Mouse (Mus musculus): ENCODE results near the gene Axin1.
"Not testable (repeated sequence)": the region's sequence is repeated elsewhere in the genome, so short reads cannot be mapped to it uniquely, and the experiment has no call there.

Axin1 gene

GRCm38 (mm10) chr17:26119766-26120710 lies 18.4 kb upstream of the Axin1 start:
- peak in 1 of 2 experiments; percentile 59 for DNase-seq (ENCODE audit: low spot score in 2 of 2)

- no peak for DNase-seq (ENCODE audit: low spot score in 2 of 2)
Observed at GRCm38 (mm10) chr17:26122431-26123140, 15.9 kb upstream of the Axin1 start.

GRCm38 (mm10) chr17:26123267-26123684 lies 15.2 kb upstream of the Axin1 start, which contains the start of gene Mrpl28:
TSS of gene Mrpl28 (plus strand) at chr17:26123500.
- peak; percentile 74 to 80 for DNase-seq (ENCODE audit: low spot score in 2 of 2)

DNA sequence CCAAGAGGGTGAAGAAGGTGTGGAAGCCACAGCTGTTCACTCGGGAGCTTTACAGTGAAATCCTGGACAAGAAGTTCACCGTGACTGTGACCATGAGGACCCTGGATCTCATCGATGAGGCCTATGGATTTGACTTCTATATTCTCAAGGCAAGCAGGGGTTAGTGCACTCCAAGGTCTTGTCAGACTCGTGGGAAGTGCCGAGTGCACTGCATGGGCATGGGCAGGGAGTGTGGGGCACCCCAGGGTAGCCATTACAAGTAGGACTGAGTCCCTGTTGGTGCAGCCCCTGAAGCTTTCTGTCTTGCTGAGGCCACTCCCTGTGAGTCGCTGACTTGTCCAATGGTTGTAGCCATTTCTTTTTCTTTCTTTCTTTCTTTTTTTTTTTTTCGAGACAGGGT lies 13.9 kb upstream of the Axin1 start:
- no peak for DNase-seq (ENCODE audit: low spot score in 2 of 2)

DNA sequence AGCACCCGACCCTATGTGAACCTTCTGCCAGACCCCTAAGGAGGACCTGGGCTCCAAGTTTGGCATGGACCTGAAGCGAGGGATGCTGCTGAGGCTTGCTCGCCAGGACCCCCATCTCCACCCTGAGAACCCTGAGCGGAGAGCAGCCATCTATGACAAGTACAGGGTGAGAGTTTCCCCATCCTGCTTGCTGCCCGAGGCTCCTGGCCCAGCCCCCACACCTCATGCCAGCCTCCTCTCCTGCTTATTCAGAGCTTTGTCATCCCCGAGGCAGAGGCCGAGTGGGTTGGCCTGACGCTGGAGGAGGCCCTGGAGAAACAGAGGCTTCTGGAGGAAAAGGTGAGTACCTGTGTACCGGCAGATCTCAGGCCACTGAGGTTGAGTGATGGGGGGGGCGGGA lies 13.3 kb upstream of the Axin1 start:
- DNase-seq (ENCODE audit: low spot score in 2 of 2), result no peak

DNA sequence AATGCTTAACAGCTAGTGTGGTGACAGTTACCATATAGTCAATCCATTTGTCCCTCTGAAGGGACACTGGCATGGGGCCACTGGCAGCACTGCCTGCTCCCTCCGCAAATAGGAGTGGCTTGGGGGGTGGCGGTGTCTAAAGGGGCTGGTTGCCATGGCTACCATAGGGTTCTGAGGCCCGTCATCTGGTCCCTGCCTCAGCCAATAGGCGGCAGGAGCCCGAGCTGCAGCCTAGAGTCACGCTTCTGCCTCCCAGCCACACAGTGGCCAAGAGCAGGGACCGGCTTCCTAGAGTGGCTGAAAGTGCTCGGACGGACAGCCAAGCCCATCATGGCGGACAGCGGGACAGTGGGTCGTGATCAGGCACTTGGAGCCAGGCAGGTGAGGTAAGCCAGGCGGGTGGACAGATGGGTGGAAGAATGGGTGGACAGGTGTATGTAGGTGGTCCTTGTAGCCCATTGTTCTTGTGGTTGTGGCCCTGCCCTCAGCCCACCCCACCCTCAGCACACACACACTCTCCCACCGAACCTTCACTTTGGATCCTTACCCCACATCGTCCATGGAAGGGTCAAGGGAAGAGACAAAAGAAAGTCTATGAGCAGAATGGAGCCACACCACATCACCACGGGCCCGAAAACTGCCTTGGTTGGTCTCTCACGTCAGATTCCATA lies 7.3 kb upstream of the Axin1 start:
- DNase-seq (ENCODE audit: low spot score in 2 of 2), result no peak

- DNase-seq (ENCODE audit: low spot score in 2 of 2), result no peak
Observed at GRCm38 (mm10) chr17:26131856-26132853, 6.3 kb upstream of the Axin1 start.

- no peak for DNase-seq (ENCODE audit: low spot score in 2 of 2)
Observed at GRCm38 (mm10) chr17:26137106-26137750, 1.3 kb upstream of the Axin1 start.

DNA sequence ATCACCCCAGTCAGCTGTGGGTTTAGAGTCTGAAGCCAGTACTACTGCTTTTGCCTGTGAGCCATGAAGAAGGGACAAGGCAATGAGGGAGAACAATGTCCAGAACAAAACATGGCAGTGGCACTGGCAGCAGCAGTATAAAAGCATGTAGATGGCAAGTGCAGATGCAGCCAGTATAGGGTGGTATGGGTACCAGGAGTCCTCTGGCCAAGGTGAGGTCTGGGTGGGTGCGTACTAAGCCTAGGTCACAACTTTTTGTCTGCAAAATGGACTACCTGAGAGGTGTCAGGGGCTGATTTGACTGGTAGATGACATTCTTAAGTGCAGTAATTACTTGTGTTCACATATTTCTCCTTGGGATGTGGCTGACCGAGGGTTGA lies 747 bp upstream of the Axin1 start:
- DNase-seq (ENCODE audit: low spot score in 2 of 2), result no peak

GRCm38 (mm10) chr17:26138901-26139381 lies 453 bp downstream of the Axin1 start:
- no peak for DNase-seq (ENCODE audit: low spot score in 2 of 2)

DNA sequence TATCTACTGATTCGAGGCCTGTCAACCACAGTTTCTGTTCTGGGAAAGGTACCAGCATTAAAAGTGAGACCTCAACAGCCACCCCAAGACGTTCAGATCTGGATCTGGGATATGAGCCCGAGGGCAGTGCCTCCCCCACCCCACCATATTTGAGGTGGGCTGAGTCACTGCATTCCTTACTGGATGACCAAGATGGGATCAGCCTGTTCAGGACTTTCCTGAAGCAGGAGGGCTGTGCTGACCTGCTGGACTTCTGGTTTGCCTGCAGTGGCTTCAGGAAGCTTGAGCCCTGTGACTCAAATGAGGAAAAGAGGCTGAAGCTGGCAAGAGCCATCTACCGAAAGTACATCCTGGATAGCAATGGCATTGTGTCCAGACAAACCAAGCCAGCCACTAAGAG lies 4.3 kb downstream of the Axin1 start:
- no peak for DNase-seq (ENCODE audit: low spot score in 2 of 2)

DNA sequence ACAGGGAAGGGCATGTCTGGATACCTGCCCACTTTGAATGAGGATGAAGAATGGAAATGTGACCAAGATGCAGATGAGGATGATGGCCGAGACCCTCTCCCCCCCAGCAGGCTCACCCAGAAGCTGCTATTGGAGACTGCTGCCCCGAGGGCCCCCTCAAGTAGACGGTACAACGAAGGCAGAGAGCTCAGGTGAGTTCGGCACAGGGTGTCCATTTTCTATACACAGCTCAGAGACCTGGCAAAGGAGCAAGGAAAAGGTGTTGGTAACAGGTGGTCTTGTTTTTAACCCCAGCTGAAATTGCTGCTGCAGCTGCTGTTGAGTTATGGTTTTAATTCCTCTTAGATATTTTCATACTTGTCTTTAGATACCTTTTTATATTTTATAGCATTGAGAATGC lies 4.9 kb downstream of the Axin1 start:
- no peak for DNase-seq (ENCODE audit: low spot score in 2 of 2)

GRCm38 (mm10) chr17:26149056-26149455 lies 10.6 kb downstream of the Axin1 start:
- DNase-seq (ENCODE audit: low spot score in 2 of 2), result no peak

GRCm38 (mm10) chr17:26151886-26152630 lies 13.6 kb downstream of the Axin1 start:
- no peak for DNase-seq (ENCODE audit: low spot score in 2 of 2)

DNA sequence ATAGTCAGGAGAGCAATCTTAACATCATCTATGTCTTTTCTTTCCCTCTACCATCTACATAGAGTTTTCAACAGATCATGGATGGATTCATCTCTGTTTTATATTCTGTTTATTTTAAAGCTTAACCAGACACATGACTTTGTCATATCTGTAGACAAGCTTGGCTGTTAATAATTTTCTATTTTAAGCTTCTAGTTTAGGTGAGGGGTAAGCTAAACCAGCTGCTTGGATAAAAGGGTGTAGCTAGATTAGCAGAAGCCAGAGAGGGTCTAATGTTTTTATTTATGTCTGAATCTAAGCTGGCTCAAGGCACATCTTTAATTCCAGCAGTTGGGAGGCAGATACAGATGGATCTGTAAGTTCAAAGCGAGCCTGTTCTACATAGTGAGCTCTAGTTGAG lies 24.2 kb downstream of the Axin1 start:
- no peak for DNase-seq (ENCODE audit: low spot score in 2 of 2)

DNA sequence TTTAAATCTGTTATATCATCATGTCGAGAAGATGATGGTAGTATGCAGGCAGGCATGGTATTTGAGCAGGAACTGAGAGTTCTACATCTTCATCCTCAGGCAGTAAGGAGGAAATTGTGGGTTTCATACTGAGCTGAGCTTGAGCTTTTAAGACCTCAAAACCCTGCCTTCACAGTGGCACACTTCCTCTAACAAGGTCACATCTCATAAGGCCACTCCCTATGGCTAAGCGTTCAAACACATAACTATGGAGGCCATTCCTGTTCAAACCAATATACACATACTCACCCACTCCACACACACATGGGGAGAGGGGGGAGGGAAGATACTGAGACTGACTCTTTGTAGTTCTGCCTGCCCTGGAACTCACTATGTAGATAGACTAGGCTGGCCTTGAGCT lies 29.6 kb downstream of the Axin1 start:
- peak; percentile 54 to 70 for DNase-seq (ENCODE audit: low spot score in 2 of 2)

GRCm38 (mm10) chr17:26175248-26175647 lies 36.8 kb downstream of the Axin1 start:
- DNase-seq (ENCODE audit: low spot score in 2 of 2), result not testable (repeated sequence)

DNA sequence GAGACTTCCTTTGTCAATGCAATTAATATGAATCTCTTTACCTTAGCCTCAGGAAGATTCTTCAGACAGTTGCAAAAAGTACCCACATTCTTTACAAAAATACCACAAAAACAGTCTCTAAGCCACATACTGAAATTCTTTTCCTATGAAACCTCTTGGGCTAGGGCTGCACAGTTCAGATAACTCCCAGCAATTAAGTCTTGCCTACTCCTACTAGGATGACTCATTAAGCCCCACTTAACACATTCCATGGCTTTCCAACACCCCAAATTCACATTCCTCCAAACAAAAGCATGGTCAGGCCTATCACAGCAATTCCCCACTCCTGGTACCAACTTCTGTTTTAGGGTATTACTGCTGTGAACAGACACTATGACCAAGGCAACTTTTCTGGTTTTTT lies 40.1 kb downstream of the Axin1 start:
- DNase-seq (ENCODE audit: low spot score in 2 of 2), result no peak

DNA sequence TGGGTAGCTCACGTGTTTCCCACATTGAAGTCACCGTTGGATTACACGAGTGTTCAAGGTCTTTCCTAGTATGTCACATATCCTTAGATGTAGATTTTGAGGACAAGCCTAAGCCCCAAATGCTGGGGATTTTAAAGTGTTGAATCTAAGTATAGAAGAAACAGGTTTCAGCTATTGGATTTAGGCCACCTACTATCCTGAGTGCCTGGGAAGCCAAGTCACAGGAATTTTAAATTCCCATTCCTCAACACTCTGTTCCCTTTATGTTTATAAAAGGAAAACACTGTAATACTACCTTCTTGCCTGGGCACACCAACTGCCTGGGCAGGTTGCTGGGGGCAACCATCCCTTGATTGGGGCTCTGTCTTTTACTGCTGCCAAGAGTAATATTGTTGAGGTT lies 42.7 kb downstream of the Axin1 start:
- no peak for DNase-seq (ENCODE audit: low spot score in 2 of 2)

GRCm38 (mm10) chr17:26187592-26187991 lies 49.1 kb downstream of the Axin1 start:
- no peak for DNase-seq (ENCODE audit: low spot score in 2 of 2)
